Mouse (Mus musculus) bone marrow macrophage, adult 2 months (primary cell): ENCODE data around the gene Kazn.

Experiments
- CTCF ChIP-seq: IDR thresholded peaks from 2 replicates; pipeline ENCODE4 v1.5.1; 2012; ENCODE audit warnings: low read depth, mild to moderate bottlenecking, low read length, moderate library complexity
- POLR2A ChIP-seq: IDR thresholded peaks from 2 replicates; pipeline ENCODE4 v1.6.1; 2012; ENCODE audit warnings: mild to moderate bottlenecking, low read depth, low read length, borderline replicate concordance

DNA sequence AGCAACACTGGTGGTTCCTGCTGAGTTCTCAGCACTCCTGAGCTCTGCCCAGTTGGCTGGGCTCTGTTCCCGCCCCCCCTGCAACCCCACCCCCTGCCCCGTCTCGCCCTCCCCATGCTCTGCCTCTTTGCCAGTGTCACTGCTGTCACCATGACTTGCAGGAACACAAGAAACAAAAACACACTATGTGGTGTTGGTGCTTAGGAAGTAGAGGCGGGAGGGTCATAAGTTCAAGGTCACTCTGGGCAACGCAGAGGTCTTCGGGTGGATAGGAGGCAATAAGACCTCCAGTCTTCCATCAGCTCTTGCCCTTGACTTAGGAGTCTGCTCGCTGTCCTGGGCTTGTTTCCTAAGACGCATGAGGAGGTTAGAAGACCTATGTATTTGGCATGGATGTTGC, 10.9 kb upstream of the Kazn start:
- no peak for TF ChIP-seq CTCF
- no peak for TF ChIP-seq POLR2A
